Mouse (Mus musculus) c-Kit-positive CD71-positive TER-119-negative erythroid progenitor cells, embryonic 14.5 days (primary cell): ENCODE measurements at regions not wholly inside any gene's neighbourhood (a gene's known extent, or its start where the extent isn't known, plus 50 kb on each side); places are given as distances from the start of the nearest gene placed in this dataset.

ENCODE experiments used
- DNase-seq: peaks from one replicate; pipeline ENCODE4 v3.0.0-alpha.2; 2013; ENCODE audit warnings: low read depth

DNA sequence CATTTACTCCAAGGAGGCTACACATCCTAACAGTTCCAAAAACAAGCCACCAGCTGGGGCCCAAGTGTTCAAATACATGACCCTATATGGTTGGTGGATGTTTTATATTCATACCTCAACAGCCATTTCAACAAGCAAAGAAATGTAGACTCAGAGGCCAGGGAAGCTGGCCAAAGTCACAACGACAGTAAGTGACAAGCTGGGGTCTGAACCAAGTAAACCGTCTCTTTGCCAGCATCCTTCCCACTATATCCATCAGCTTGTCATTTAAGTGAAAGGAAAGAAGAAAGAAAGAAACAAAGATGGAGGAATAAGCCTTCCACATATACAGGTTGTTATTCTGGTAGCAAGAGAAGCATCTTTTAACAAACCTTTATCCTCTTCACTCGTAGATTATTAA, 371.7 kb upstream of the Dynlrb2 start:
- no peak for DNase-seq

GRCm38 (mm10) chr8:116120067-116120466, 384.7 kb upstream of the Dynlrb2 start:
- no peak for DNase-seq

GRCm38 (mm10) chr8:116117919-116118318, 386.9 kb upstream of the Dynlrb2 start:
- no peak for DNase-seq

DNA sequence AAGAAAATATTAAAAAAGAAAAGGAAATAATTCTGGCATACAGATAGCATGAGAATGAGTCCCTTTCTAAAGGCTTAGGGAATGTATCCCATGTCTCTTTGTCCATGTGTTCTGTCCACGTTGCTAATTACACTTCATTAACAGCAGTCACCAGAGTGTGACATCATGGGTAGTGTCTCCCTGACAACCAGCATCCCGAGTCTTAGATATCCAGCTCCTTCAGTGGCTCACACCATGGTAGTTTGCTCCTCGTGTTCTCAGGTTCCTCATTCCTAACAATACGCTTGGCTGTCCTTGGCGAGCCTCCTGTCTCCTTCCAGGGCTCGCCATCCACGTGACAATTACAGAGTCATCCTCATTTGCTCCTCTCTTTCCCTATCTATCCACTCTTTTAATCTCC, 388.1 kb upstream of the Dynlrb2 start:
- no peak for DNase-seq

DNA sequence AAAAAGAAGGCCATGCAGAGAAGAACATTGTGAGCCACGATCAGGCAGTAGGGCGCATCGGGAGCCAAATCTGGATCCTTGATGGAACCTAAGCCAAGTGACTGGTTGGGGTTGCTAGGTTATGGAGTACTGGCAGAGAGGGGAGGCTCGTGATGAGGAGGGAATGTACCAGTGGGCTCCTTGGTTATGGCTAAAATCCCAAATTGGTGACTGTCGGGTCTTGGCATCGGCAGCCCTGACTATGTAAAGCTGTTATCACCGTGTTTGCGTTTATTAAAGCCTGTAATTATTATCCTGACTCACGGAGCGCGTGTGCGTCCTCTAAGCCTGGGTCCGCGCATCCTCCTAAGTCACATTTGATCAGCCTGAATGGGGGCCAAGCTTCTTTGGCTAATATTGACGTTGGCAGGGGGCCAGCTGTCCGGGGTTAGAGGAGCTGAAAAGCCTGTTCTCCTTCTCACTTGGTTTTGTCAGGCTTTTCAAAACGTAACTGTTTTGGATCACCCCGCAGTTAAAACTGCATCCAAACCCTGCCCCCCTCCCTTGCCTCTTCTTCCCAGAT, 388.9 kb upstream of the Dynlrb2 start:
- DNase-seq, result no peak

GRCm38 (mm10) chr8:116114978-116115377, 389.8 kb upstream of the Dynlrb2 start:
- DNase-seq, result no peak

- DNase-seq, result no peak
These were observed 390.3 kb upstream of the Dynlrb2 start for GRCm38 (mm10) chr8:116114502-116114901.

DNA sequence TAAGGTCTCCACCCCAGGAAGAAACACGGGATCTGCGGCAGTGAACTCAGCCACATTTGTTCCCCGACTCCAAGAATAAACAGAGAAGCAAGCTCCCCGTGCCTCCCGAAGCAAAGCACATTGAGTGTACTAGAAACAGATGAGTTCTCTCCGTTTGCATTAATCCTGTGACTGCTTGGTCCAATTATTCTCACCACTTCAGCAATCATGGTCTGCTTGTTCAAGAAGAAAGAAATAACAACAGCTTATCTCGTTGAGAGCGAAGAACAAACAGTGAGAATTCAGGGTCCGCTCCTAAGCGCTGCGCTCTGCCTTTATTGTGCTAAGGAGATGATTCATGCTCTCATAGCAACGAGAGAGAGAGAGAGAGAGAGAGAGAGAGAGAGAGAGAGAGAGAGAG, 393.6 kb upstream of the Dynlrb2 start:
- no peak for DNase-seq

DNA sequence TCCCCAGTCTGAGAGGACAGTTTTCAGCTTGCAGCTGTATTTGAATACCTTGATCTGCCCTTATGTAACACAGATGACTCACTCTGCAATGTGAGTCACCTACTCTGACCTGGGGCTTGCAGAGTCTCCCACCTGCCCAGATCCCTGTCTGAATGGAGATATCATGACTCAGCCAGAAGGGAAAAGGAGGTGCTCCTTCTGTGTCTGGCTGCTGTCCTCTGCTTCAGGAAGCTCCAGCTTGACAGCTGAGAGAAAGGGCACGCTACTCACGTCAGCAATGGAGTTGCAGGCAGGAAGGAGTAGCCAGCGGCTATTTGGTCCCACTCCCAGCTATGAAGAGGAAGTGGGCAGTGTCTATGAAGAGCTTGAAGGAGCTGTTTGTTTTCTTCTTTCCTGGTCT, 389.1 kb upstream of the Maf start:
- DNase-seq, result no peak

DNA sequence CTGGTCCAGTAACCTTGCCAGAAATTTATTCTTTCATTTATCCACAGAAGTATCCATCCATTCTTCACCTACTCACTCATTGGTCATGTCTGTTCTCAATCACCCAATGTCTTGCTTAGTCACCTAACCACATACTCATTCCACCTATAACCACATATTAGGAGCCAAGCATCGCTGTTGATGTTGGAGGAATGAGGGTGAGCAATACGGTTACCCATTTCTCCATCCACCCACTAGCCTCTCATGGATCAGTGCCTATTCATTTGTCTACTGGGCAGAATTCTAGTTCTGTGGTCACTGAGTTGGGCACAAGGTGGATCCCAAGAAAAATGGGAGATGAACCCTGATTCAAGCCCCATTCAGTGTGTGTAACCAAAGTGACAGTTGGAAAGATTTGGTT, 375.6 kb upstream of the Maf start:
- no peak for DNase-seq

- DNase-seq, result no peak
These were observed 371.3 kb upstream of the Maf start for GRCm38 (mm10) chr8:116078849-116079407.

- no peak for DNase-seq
These were observed 363.9 kb upstream of the Maf start for GRCm38 (mm10) chr8:116071497-116071896.

GRCm38 (mm10) chr8:116069538-116069937, 361.9 kb upstream of the Maf start:
- DNase-seq, result no peak

DNA sequence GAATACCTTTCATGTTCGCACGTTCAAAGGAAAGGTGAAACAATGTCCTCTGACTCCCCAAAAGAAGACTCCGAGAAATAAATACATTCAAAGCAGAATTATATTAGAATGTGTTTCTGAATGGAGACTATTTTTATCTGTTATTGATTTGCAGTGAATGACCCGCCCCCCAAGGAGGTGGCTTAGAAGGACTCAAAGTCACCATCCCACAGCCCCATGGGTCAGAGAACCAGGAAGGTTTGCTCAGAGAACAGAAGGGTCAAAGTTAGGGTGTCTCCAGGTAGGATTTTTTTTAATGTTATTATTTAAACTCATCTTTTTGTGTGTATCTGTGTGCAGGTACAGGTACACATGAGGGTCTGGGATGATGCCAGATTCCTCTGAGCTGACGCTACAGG, 360.4 kb upstream of the Maf start:
- DNase-seq, result no peak

DNA sequence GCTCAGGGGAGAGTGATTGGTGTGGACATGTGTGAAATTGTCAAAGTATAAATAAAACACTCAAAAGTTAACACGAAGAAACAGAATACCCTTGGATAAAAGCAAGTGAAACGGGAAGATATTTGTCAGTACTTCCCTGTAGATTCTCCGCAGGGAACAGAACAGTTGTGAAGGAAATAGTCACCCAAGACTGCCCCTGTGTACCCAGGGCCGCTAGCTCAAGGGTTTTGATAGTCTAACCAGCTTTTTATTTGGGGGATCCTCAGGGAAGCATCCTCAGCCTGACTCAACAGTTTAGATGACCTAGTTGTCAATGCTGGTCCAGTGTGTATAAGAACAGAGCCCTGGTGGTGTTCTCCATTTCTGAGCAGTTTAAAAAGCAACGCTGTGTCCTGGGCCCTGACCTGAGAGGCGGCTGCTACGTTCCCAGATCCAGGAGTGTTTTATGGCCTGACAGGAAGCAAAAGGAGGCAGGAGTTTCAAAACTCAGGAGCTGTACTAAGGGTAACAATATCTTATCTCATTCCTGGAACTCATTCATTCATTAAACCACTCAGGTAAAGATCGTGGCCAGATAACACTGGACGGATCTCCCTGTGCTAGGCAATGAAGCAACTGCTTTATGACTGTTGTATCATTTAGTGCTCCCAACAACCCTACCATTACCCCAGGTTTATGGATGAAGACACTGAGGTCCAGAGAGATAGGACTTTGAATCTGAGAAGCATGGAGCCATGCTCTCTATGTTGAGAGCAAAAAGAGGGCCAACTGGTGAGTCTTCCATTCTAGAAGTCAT, 359.8 kb upstream of the Maf start:
- no peak for DNase-seq

DNA sequence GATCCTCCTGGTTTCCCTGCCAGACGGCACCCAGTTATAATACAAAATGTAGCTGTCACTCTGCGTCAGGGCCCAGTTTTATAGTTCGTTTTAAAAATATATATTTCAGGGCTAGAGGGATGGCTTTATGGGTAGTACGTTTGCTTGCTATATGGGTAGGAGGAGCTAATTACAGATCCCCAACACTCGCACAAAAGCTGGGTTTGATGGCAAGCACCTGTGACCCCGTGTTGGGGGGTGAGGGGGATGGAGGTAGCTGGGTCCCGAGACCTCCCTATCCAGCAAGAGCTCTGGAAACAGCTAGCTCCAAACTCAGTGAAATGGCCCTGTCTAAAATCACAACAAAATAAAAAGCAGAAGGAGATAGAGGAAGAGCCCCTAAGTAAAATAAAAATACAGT, 358.3 kb upstream of the Maf start:
- no peak for DNase-seq

GRCm38 (mm10) chr8:116065327-116065726, 357.7 kb upstream of the Maf start:
- no peak for DNase-seq

- DNase-seq, result no peak
These were observed 357.0 kb upstream of the Maf start for GRCm38 (mm10) chr8:116064562-116064961.

DNA sequence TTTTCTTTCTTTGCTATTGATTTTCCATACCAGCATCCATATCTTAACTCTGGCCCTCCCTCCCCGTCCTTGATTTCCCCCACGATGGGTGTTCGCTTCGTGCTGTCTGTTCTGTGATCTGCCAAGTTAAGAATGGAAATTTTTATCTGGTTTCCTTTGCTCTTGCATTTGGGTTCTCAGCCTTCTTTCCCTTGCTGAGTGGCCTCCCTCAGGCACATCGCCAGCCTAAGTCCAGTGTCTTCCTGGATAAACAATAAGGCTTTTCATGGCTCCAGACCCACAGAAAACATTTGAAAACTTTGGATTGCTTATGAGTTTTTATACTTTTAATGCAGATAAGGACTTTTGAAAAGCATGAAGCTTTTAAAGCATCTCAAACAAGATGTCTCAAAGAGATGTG, 355.9 kb upstream of the Maf start:
- DNase-seq, result no peak

- DNase-seq, result no peak
These were observed 345.9 kb upstream of the Maf start for GRCm38 (mm10) chr8:116053483-116053882.

GRCm38 (mm10) chr8:116053043-116053442, 345.4 kb upstream of the Maf start:
- no peak for DNase-seq

- no peak for DNase-seq
These were observed 340.9 kb upstream of the Maf start for GRCm38 (mm10) chr8:116048480-116048879.

DNA sequence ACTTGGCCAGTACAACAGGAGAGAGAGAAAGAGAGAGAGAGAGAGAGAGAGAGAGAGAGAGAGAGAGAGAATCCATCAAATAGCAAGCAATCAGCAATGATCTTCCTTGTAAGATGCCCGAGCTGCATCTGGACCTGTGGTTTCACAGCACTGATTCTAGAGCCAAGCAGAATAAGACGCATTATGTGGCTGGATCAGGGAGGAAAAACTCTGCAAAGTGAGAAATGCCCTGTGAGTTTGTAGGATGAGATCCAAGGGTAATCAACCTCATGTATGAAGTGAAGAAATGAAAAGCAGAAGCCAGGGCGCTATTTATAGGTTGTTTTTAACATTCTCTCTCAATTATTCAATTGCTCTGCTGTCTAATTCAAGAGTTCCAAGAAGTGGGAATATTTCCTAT, 339.3 kb upstream of the Maf start:
- DNase-seq, result no peak

DNA sequence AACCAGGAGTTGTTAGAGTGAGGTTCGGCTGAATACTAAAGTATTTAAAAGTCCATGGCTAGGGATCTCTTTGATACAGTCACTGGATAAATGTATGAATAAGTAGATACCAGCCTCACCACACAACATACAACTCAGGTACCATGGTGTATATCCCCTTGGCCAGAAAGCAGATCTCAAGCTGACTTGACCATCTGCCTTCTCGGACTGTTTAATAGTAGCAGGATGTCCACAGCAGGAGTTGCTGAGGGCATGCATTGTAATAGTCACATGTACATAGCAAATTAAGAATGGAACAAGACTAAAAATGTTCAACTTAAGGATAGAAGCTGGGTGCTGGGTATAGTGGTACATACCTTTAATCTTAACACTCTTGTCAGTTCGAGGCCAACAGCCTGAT, 337.9 kb upstream of the Maf start:
- DNase-seq, result no peak
